Mouse (Mus musculus): ENCODE measurements around the gene Lztfl1.
"Not testable (repeated sequence)": the region's sequence is repeated elsewhere in the genome, so short reads cannot be mapped to it uniquely, and the experiment has no call there.

Lztfl1 gene

GRCm38 (mm10) chr9:123679198-123679597 is 38.3 kb downstream of the Lztfl1 start:
- DNase-seq (ENCODE audit: low spot score in 2 of 2): no peak

GRCm38 (mm10) chr9:123678327-123679105 is 39.0 kb downstream of the Lztfl1 start, which contains the start of the genes Ccr9 and Slc6a20a:
Ccr9 (plus strand) TSS chr9:123678439.
Slc6a20a (minus strand) TSS chr9:123678885.
- peak; percentile 43 to 71 for DNase-seq (ENCODE audit: low spot score in 2 of 2)

- peak; percentile 29 to 41 for DNase-seq (ENCODE audit: low spot score in 2 of 2)
Observed at GRCm38 (mm10) chr9:123665645-123666044, 51.9 kb downstream of the Lztfl1 start.

DNA sequence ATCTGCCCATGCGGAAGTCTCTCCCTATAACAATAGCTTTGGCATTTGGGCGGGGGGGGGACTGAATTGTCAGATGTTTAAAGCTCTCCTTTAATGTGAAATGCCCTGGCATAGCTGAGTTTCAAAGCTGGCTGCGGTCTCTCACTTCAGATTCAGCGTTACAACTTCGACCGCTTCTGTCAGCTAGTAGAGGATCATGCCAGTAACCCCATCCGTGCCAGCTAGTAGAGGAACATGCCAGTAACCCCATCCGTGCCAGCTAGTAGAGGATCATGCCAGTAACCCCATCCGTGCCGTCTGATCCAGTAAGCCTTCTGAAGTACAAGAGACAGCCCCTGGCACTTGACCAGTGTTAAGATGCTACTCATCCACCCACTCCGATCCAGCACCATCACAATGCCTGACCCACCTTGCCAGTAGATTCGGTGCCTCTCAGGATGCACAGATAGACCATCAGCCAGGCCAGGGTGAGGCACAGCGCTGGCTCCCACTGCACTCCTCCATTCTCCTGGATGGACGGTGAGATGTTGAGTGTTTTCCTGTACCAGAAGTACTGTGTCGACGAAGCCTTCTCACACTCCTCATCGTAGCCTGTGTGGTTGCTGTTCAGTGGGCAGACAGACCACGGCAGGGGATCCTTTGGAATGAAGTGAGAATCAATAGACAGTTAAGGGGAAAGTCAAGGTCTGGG is 57.4 kb downstream of the Lztfl1 start:
- DNase-seq (ENCODE audit: low spot score in 2 of 2): not testable (repeated sequence)

GRCm38 (mm10) chr9:123658981-123659380 is 58.5 kb downstream of the Lztfl1 start:
- DNase-seq (ENCODE audit: low spot score in 2 of 2): no peak

GRCm38 (mm10) chr9:123657457-123657856 is 60.0 kb downstream of the Lztfl1 start:
- no peak for DNase-seq (ENCODE audit: low spot score in 2 of 2)

DNA sequence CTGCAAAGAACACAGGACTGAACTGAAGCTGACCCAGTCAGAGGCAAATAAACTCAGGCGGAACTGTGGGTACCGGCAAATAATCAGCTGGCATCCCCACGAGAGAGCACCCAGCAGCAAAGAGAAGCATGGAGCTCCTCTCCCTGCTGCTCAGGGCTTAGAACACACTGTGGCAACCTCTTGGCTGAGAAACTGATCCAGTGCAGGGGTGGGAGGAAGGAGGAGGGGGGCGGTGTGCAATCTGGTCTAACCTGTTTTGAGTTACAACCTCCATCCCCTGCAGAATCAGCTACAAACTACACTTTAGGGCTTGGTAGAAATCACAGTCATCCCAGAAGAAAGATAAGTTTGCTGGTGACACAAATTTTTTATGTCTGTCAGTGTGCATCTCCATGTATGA is 66.1 kb downstream of the Lztfl1 start:
- no peak for DNase-seq (ENCODE audit: low spot score in 2 of 2)

GRCm38 (mm10) chr9:123649785-123650511 is 67.5 kb downstream of the Lztfl1 start:
- DNase-seq (ENCODE audit: low spot score in 2 of 2): no peak
